Mouse (Mus musculus) C2C12 (cell line): ENCODE data around the gene Spint2.

Source experiments
- CTCF ChIP-seq: IDR thresholded peaks from one replicate; pipeline ENCODE4 v1.5.1; 2011; ENCODE audit not compliant: control insufficient read depth, insufficient read depth, insufficient read length
- MAX ChIP-seq: IDR thresholded peaks from one replicate; pipeline ENCODE4 v1.6.1; 2011; ENCODE audit warnings: mild to moderate bottlenecking, control low read depth
- USF1 ChIP-seq: IDR thresholded peaks from one replicate; pipeline ENCODE4 v1.6.1; 2011; ENCODE audit warnings: low read depth, mild to moderate bottlenecking, control low read depth, moderate library complexity

DNA sequence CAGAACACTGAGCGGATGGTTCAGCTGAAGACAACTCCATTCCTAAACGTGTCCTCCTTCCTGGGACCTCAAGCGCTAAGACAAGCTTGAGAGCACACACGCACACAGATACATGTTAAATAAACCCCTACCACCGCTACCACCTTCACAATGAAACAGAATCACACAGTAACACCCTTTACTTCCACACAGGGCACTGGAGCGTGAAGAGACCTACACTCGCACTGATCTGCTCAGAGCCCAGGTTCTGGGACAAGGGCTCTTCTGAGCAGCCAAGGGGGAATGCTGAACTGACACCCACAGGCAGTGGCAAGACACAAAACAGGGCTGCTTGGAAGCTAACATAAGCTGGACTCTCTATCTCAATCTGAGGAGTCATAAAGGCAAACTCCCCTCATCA is 16.1 kb downstream of the Spint2 start:
- no peak for TF ChIP-seq CTCF
- TF ChIP-seq USF1, result no peak
- no peak for TF ChIP-seq MAX
